Mouse (Mus musculus): ENCODE measurements at regions not wholly inside any gene's neighbourhood (a gene's known extent, or its start where the extent isn't known, plus 50 kb on each side); places are given as distances from the start of the nearest gene placed in this dataset.

DNA sequence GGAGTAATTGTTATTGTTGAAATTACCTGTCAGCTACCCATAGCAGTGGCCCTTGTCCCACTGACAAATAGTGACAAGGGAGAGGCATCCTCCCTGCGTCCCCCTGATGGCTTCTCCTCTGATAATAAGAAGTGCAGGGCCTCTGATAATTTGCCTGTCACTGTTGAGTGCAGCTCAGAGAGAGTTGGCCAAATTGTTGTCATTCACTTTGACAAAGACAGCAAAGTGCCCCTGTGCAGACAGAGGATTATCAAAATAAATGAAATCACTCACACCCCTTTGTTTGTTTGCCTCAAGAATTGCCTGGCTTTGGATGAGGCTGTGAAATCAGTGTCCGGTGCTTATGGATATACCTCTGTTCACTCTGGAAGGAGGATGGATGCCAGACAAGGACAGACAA, 266.3 kb downstream of the Meis1 start:
- TF ChIP-seq CTCF (IDR thresholded peaks at IDR 0.05; ENCODE audit: extremely low read depth, insufficient read length, insufficient replicate concordance, low read depth, low read length) = no peak
- TF ChIP-seq POLR2A (IDR thresholded peaks at IDR 0.05; ENCODE audit: low read depth, low read length) = no peak
